Mouse (Mus musculus) ES-Bruce4 (cell line): ENCODE results near the gene Rab21.

Experiments used
- CTCF ChIP-seq: IDR thresholded peaks from one replicate; pipeline ENCODE4 v1.8.1; 2011; ENCODE audit warnings: low read depth, low read length
- EP300 ChIP-seq: IDR thresholded peaks from 2 replicates; pipeline ENCODE4 v1.6.1; 2011; ENCODE audit warnings: low read depth, low read length; ENCODE audit not compliant: insufficient read depth
- POLR2A ChIP-seq: IDR thresholded peaks from one replicate; pipeline ENCODE4 v1.8.1; 2011; ENCODE audit warnings: low read length; ENCODE audit not compliant: insufficient read depth

GRCm38 (mm10) chr10:115363151-115363550 is 47.8 kb upstream of the Rab21 start:
- TF ChIP-seq CTCF (no peak), EP300 (no peak), POLR2A (no peak)
